Mouse (Mus musculus) testis, adult 2 months (tissue): Measurements from ENCODE around the gene Hoxc4. TPM values are rescaled to one million over a fixed set of nuclear protein-coding genes. Genes with fewer than 3 reads are reported as not detected.

Experiments
- H3K27ac ChIP-seq: fragments of 200-500 bp; 2 replicates; pipeline ENCODE4 v1.5.1; 2012; ENCODE audit warnings: low read depth, low read length; ENCODE audit not compliant: control insufficient read depth, insufficient read depth
- H3K27me3 ChIP-seq: fragments of 200-500 bp; 2 replicates; pipeline ENCODE4 v1.6.1; 2012; ENCODE audit warnings: mild to moderate bottlenecking, low read length, moderate library complexity; ENCODE audit not compliant: control insufficient read depth, insufficient read depth
- H3K36me3 ChIP-seq: fragments of 200-500 bp; 2 replicates; pipeline ENCODE4 v1.6.1; 2012; ENCODE audit warnings: mild to moderate bottlenecking, low read length; ENCODE audit not compliant: control insufficient read depth, insufficient read depth
- H3K4me1 ChIP-seq: fragments of 200-500 bp; 2 replicates; pipeline ENCODE4 v1.6.1; 2012; ENCODE audit warnings: low read length; ENCODE audit not compliant: control insufficient read depth, insufficient read depth
- H3K4me3 ChIP-seq: fragments of 200-500 bp; 2 replicates; pipeline ENCODE4 v1.5.1; 2012; ENCODE audit warnings: low read depth, mild to moderate bottlenecking, low read length, moderate library complexity, mixed read lengths; ENCODE audit not compliant: control insufficient read depth
- CTCF ChIP-seq: fragments of 200-500 bp; IDR thresholded peaks from 2 replicates; pipeline ENCODE4 v1.5.1; 2012; ENCODE audit warnings: low read depth, mild to moderate bottlenecking, inconsistent platforms, low read length, moderate library complexity; ENCODE audit not compliant: control insufficient read depth, insufficient read depth, insufficient replicate concordance
- POLR2A ChIP-seq: fragments of 200-500 bp; IDR thresholded peaks from 2 replicates; pipeline ENCODE4 v1.6.1; 2012; ENCODE audit warnings: low read depth, mild to moderate bottlenecking, inconsistent platforms, low read length, moderate library complexity; ENCODE audit not compliant: control insufficient read depth
- polyA plus RNA-seq: library from polyadenylated mRNA; depleted of rRNA; stranded (reverse); fragments of >200 nt; gene quantifications from 2 replicates; pipeline ENCODE4 v1.2.3, GENCODE M21; 2012

Gene Hoxc4
- polyA plus RNA-seq, 1 experiment = 0.33 TPM

- peaks cover 33% of the 10 kb centered on the region for H3K4me1 ChIP-seq
- peak; percentile 87 for TF ChIP-seq CTCF
- no peak for TF ChIP-seq POLR2A
- H3K27ac ChIP-seq = no peak overlapping the region
- peaks cover 11% of the 10 kb centered on the region for H3K27me3 ChIP-seq
- H3K4me3 ChIP-seq = no peak overlapping the region; the same call in 1 of the 2 replicates
- no peaks in the 10 kb centered on the region for H3K36me3 ChIP-seq
Measured at GRCm38 (mm10) chr15:103013238-103013984, 5.3 kb upstream of the Hoxc4 start.

DNA sequence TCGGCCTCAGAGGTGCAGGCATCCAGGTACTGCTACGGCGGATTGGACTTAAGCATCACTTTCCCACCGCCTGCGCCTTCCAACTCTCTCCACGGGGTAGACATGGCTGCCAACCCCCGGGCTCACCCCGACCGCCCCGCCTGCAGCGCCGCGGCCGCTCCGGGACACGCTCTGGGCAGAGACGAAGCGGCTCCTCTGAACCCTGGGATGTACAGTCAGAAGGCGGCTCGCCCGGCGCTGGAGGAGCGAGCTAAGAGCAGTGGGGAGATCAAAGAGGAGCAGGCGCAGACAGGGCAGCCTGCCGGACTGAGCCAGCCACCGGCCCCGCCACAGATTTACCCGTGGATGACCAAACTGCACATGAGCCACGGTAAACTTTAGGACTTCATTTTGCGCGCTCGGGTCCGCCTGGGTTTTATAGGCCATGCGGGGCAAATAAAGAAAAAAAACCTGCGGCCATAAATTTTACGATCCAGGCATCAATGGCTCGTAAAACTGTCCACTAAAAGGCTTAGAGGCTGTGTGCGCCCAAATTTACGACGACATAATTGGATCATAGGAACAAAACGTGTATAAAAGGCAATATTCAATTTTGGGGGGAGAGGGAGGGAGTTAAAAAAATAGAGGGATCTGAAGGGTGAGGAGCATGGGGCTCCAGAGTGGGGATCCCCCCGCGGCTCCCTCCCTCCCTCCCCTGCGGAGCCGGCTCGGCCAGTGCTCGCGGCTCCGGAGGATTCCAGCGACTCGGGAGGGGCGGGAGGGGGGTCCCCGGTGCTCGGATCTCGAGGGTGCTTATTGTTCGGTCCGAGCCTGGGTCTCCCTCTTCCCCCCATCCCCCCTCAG, 4.3 kb upstream of the Hoxc4 start:
- TF ChIP-seq POLR2A (no peak), CTCF (no peak)
- Histone ChIP-seq H3K36me3 (no peaks in the 10 kb centered on the region), H3K27ac (no peak overlapping the region), H3K4me1 (peaks cover 33% of the 10 kb centered on the region), H3K4me3 (peak overlapping the region; percentile 40), H3K27me3 (peaks cover 11% of the 10 kb centered on the region)

- H3K4me1 ChIP-seq = peaks cover 28% of the 10 kb centered on the region
- no peak for TF ChIP-seq CTCF
- TF ChIP-seq POLR2A = no peak
- H3K27ac ChIP-seq = no peak overlapping the region
- H3K4me3 ChIP-seq = peak overlapping the region; percentile 40
- H3K27me3 ChIP-seq = peaks cover 11% of the 10 kb centered on the region
- no peaks in the 10 kb centered on the region for H3K36me3 ChIP-seq
Measured at GRCm38 (mm10) chr15:103015009-103015399, 3.7 kb upstream of the Hoxc4 start.

GRCm38 (mm10) chr15:103015406-103016166, 3.1 kb upstream of the Hoxc4 start:
- H3K4me1 ChIP-seq = peaks cover 22% of the 10 kb centered on the region
- H3K36me3 ChIP-seq = no peaks in the 10 kb centered on the region
- TF ChIP-seq POLR2A (no peak), CTCF (no peak)
- H3K4me3 ChIP-seq = peak overlapping the region; percentile 40
- peaks cover 11% of the 10 kb centered on the region for H3K27me3 ChIP-seq
- no peak overlapping the region for H3K27ac ChIP-seq

- Histone ChIP-seq H3K27me3 (no peaks in the 10 kb centered on the region), H3K27ac (no peak overlapping the region), H3K4me3 (no peak overlapping the region), H3K4me1 (no peaks in the 10 kb centered on the region), H3K36me3 (no peaks in the 10 kb centered on the region)
- TF ChIP-seq CTCF (no peak), POLR2A (no peak)
Measured at GRCm38 (mm10) chr15:103020899-103021418, 2.2 kb downstream of the Hoxc4 start.

- no peak overlapping the region for H3K27ac ChIP-seq
- no peaks in the 10 kb centered on the region for H3K27me3 ChIP-seq
- H3K4me1 ChIP-seq = no peaks in the 10 kb centered on the region
- TF ChIP-seq CTCF (no peak), POLR2A (no peak)
- no peaks in the 10 kb centered on the region for H3K36me3 ChIP-seq
- no peak overlapping the region for H3K4me3 ChIP-seq
Measured at GRCm38 (mm10) chr15:103021544-103021943, 2.8 kb downstream of the Hoxc4 start.
